Mouse (Mus musculus) stomach, embryonic 16.5 days (tissue): ENCODE measurements around the gene Adamts17. TPM values are rescaled to one million over a fixed set of nuclear protein-coding genes. Genes with fewer than 3 reads are reported as not detected.

Experiments used
- ATAC-seq: fragments of 200-750 bp; cut with Nextera tagmentation; 2 replicates; pipeline ENCODE4 v1.8.0; 2017; ENCODE audit warnings: moderate number of reproducible peaks, moderate TSS enrichment; ENCODE audit not compliant: insufficient read depth, low FRiP score
- H3K27ac ChIP-seq: fragments of 300-500 bp; sonication (generic); 2 replicates; pipeline ENCODE4 v1.5.1; 2014; ENCODE audit warnings: low read length
- H3K27me3 ChIP-seq: fragments of 300-500 bp; sonication (generic); 2 replicates; pipeline ENCODE4 v1.6.1; 2014; ENCODE audit warnings: low read length, control low read depth, mixed read lengths; ENCODE audit not compliant: control insufficient read depth, insufficient read depth
- H3K36me3 ChIP-seq: fragments of 300-500 bp; sonication (generic); 2 replicates; pipeline ENCODE4 v1.6.1; 2014; ENCODE audit warnings: low read length; ENCODE audit not compliant: control insufficient read depth, insufficient read depth
- H3K4me1 ChIP-seq: fragments of 300-500 bp; sonication (generic); 2 replicates; pipeline ENCODE4 v1.6.1; 2014; ENCODE audit warnings: low read length, control low read depth, mixed read lengths; ENCODE audit not compliant: control insufficient read depth, insufficient read depth
- H3K4me2 ChIP-seq: fragments of 300-500 bp; sonication (generic); 2 replicates; pipeline ENCODE4 v1.6.1; 2014; ENCODE audit warnings: low read depth, low read length, mixed read lengths
- H3K4me3 ChIP-seq: fragments of 300-500 bp; sonication (generic); replicated peaks from 2 replicates; pipeline ENCODE4 v1.5.1; 2014; ENCODE audit warnings: mild to moderate bottlenecking, low read length
- H3K9ac ChIP-seq: fragments of 300-500 bp; sonication (generic); 2 replicates; pipeline ENCODE4 v1.6.1; 2014; ENCODE audit warnings: low read length
- H3K9me3 ChIP-seq: fragments of 300-500 bp; sonication (generic); replicated peaks from 2 replicates; pipeline ENCODE4 v1.6.1; 2016; ENCODE audit warnings: low read length, control low read depth; ENCODE audit not compliant: control insufficient read depth
- WGBS: fragments of 180-500 bp; shearing (Covaris S2); extraction: QIAGEN DNeasy Blood & Tissue Kit; methylation state at CpG from one replicate; pipeline ENCODE4 v1.1.7; 2014; 5-methylcytosine and 5-hydroxymethylcytosine counted together
- polyA plus RNA-seq: library from polyadenylated mRNA; unstranded; fragments of >200 nt; fragmentation: Nextera tagmentation; extraction: Ambion mirVana; gene quantifications from 2 replicates; pipeline ENCODE4 v1.2.1, GENCODE M21; 2015

The Adamts17 gene
- polyA plus RNA-seq, 1 experiment from 2014 or later = 5.3 TPM

DNA sequence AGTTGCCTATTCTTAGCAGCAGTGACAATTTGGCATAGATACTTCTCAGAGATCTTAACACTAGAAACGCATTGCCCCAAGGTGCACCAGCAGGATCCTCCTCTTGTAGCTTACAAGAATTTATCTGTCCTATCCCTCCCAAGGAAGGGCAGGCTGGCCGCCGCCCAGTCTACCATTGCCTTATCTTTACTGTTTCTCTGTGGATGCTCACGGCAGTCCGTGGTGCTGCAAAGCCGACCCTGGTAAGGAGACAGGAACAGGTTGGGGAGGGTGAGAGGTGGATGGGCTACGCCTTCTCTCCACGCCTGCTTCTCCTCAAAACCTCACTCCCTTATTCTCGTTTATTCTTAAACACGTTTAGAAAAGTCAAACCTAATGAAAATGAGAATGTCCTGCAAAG lies 195.7 kb downstream of the Adamts17 start:
- Histone ChIP-seq H3K4me3 (no peak overlapping the region), H3K36me3 (no peaks in the 10 kb centered on the region), H3K9ac (no peak overlapping the region), H3K4me1 (peaks cover 5% of the 10 kb centered on the region; the same call in 1 of the 2 replicates), H3K9me3 (no peaks in the 10 kb centered on the region), H3K4me2 (no peak overlapping the region), H3K27me3 (no peaks in the 10 kb centered on the region), H3K27ac (no peak overlapping the region)
- WGBS = 75% methylated on average over 10 of the region's 10 CpGs
- ATAC-seq = no peak

DNA sequence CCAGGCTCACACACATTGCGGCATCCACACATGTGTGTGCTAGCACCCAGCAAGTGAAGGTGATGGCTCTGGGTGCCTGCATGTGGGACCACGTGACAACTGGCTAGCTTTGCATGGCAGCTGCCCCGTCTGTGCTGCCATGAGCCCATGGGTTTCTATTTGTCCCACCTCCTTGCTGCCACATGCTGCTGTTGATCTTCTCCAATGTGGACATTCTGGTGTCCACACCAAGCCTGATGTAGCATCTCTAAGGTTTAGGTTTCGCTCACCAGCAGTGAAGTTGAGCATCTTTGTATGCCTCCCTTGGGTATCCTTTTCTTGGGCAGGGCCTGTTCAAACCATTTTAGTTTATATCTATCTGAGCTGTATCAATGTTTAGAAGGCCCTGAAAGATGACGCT lies 196.1 kb downstream of the Adamts17 start:
- Histone ChIP-seq H3K36me3 (no peaks in the 10 kb centered on the region), H3K4me3 (no peak overlapping the region), H3K9me3 (no peaks in the 10 kb centered on the region), H3K27me3 (no peaks in the 10 kb centered on the region), H3K4me2 (no peak overlapping the region), H3K27ac (no peak overlapping the region), H3K9ac (no peak overlapping the region), H3K4me1 (peaks cover 5% of the 10 kb centered on the region; the same call in 1 of the 2 replicates)
- WGBS = 91% methylated on average over 5 of the region's 5 CpGs
- ATAC-seq = no peak

DNA sequence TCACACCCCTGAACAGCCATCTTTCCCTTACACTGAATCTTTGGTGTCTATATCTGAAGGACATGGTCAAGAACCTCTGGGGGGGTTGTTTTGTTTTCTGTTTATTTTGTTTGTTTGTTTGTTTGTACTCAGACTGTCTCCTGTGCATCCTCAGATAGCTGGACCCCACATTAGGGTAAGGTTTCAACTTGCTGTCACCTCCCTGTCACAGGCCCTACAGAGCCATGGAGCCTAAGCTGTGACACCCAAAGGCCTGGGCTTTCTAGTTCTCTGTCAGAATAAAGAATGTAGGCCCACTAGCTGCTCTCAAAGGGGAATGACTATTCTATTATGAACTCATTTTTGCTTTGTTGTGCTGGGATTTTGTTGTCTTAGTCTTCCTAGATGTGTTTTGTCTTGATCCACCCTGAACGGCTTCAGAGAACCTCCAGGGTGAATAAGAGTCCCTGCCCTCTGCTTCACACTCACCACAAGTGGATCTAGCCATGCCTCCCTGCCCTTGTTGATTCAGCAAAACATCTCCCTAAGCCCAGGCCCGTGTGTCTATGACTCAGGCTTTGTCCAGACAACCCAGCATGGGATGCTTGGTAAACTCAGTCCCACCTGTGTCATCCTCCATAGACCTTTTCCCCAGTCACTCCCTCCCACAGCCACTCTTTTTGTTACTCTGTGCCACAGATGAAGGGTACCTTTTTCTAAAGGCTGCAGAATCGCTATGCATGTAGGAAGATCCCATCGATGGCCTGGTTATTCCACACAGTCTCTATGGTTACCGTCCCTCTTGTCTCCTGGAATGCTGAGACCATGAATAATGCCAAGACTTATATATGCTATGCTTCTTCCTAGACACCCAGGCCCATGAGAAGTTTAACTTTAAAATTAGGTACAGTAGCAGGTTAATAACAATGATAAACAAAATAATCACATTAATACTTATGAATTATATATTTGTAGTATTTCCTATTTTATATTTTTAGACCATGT lies 197.3 kb downstream of the Adamts17 start:
- Histone ChIP-seq H3K27me3 (no peaks in the 10 kb centered on the region), H3K9ac (no peak overlapping the region), H3K9me3 (no peaks in the 10 kb centered on the region), H3K27ac (no peak overlapping the region), H3K4me3 (no peak overlapping the region), H3K4me1 (peaks cover 5% of the 10 kb centered on the region; the same call in 1 of the 2 replicates), H3K36me3 (no peaks in the 10 kb centered on the region), H3K4me2 (no peak overlapping the region)
- ATAC-seq = no peak
- 79% methylated on average over 5 of the region's 5 CpGs for WGBS

DNA sequence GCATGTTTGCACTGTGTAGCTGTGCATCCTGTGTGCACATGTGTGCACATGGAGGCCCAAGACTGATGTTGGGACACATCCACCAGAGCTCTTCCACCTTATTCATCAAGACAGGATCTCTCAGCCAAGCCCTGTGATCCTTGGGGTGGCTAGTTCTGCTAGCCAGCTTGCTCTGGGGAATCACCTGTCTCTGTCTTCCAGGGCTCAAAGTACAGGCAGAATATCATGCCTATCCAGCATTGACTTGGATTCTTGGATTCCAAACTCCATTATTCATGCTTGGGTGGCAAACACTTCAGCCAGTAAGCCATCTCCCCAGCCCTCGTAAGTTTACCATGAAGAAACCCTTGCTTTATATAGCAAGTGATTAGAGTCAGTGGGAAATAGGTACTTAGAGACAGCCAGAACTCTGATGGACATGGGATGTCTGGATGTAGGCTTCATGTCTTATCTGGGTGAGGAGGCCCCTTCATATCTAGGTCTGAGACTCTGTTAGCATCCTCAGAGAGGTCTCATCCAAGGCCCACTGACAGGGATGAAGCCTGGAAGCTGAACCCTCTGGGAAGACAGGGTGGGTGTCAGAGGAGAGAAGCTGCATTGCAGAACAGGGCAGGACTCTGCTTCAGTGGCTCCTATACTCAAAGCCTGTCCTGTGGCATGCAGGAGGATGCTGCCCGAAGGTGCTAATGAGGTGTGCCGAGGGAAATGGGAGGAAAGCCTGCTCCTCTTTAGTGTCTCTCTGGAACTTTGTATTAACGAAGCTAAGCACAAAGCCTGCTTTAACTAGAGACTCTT lies 198.4 kb downstream of the Adamts17 start:
- H3K4me3 ChIP-seq = no peak overlapping the region
- H3K4me1 ChIP-seq = peaks cover 5% of the 10 kb centered on the region; the same call in 1 of the 2 replicates
- no peak for ATAC-seq
- H3K27ac ChIP-seq = no peak overlapping the region
- H3K4me2 ChIP-seq = no peak overlapping the region
- WGBS = 78% methylated on average over 4 of the region's 4 CpGs
- no peak overlapping the region for H3K9ac ChIP-seq
- no peaks in the 10 kb centered on the region for H3K27me3 ChIP-seq
- H3K9me3 ChIP-seq = no peaks in the 10 kb centered on the region
- H3K36me3 ChIP-seq = no peaks in the 10 kb centered on the region

DNA sequence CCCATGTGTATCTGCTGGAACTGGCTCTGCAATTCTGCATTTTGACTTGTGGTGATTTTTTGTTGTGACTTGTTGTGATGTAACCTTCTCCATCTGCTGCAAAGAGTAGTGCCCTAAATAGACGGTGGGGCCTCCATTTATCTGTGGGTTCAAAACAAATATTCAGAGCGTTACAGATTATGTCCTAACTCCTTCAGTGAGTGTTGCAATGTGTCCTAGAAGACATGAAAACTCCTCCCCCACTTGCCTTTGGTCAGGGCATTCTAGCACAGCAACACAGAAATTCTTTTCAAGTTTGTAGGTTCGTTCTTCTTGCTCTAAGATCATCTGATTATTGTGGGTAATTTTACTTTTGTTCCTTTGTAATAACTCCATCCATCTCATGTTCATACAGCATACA lies 199.6 kb downstream of the Adamts17 start:
- Histone ChIP-seq H3K27ac (no peak overlapping the region), H3K4me1 (peaks cover 5% of the 10 kb centered on the region; the same call in 1 of the 2 replicates), H3K4me2 (no peak overlapping the region), H3K9ac (no peak overlapping the region), H3K36me3 (no peaks in the 10 kb centered on the region), H3K27me3 (no peaks in the 10 kb centered on the region), H3K9me3 (no peaks in the 10 kb centered on the region), H3K4me3 (no peak overlapping the region)
- WGBS = 43% methylated on average over 3 of the region's 3 CpGs
- ATAC-seq = no peak

DNA sequence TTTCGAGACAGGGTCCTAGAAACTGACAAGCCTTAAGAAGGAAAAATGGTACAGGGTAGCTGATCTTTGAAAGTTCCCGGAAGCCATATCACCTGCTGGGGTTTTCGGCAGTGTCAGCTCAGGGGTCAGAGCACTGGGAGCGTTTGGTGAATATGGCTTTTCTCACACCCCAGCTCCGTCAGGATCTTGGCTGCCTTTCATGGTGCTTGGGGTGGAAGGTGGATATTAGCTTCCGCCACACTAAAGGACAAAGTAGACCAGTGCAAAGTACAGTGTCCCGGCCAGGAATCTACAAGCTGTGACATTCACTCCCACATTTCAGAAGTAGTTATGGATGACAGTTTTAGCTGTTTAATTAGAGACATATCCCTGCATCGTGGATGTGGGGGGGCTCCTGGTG lies 200.3 kb downstream of the Adamts17 start:
- H3K4me3 ChIP-seq = no peak overlapping the region
- H3K27ac ChIP-seq = no peak overlapping the region
- H3K4me2 ChIP-seq = no peak overlapping the region
- H3K9ac ChIP-seq = no peak overlapping the region
- H3K27me3 ChIP-seq = no peaks in the 10 kb centered on the region
- WGBS = 52% methylated on average over 8 of the region's 8 CpGs
- H3K36me3 ChIP-seq = no peaks in the 10 kb centered on the region
- H3K9me3 ChIP-seq = no peaks in the 10 kb centered on the region
- H3K4me1 ChIP-seq = peaks cover 1% of the 10 kb centered on the region; the same call in 1 of the 2 replicates
- no peak for ATAC-seq

DNA sequence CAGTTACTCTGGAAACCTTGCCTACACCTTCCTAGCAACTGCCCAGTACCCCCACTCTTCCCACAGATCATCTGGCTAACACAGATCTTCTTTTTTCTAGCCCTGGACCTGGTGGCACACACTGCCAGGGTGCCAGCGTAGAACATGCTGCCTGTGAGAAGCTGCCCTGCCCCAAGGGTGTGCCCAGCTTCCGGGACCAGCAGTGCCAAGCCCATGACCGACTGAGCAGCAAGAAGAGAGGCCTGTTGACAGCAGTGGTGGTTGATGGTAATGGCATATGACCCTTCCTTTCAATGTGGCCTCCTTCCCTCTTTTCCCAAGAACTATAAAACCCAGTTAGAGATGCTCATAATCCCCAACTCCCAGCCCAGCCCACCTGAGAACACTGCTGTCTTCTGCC lies 202.2 kb downstream of the Adamts17 start:
- no peaks in the 10 kb centered on the region for H3K36me3 ChIP-seq
- ATAC-seq = no peak
- H3K9ac ChIP-seq = no peak overlapping the region
- no peak overlapping the region for H3K4me3 ChIP-seq
- H3K4me1 ChIP-seq = no peaks in the 10 kb centered on the region
- 85% methylated on average over 3 of the region's 3 CpGs for WGBS
- no peaks in the 10 kb centered on the region for H3K9me3 ChIP-seq
- no peaks in the 10 kb centered on the region for H3K27me3 ChIP-seq
- H3K27ac ChIP-seq = no peak overlapping the region
- no peak overlapping the region for H3K4me2 ChIP-seq

DNA sequence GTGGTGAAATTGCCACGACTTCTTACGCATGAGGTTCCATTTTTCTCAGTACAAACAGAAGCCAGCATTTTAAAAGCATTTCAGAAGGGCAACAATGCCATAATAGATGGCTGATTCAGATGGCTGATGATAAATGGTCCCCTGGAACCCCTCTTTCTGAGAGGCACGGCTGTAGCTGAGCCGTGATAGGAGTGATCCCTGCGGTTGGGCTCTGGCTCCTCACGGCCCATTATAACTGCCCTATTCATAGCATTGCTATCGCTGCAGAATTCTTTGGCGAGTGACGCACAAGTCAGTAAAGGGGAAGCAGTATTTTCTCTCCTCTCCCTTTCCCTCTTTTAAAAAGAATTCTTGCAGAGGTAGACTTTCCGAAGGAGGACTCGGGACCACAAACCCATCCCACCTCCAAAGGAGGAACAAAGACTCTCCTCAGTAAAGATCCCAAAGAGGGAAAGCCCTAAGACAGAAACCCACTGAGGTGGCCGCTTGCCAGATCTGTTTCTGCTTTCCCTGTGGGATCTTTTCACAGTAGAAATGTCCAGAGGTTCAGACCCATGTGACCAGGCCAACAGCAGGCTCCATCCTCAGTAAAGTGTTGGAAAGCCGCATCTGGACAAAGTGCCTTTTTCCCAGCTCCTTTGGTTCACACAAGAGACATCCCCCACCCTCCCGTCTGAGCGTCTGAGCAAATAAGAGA lies 204.7 kb downstream of the Adamts17 start:
- no peaks in the 10 kb centered on the region for H3K36me3 ChIP-seq
- H3K4me1 ChIP-seq = no peaks in the 10 kb centered on the region
- no peak overlapping the region for H3K4me2 ChIP-seq
- no peak overlapping the region for H3K27ac ChIP-seq
- H3K9me3 ChIP-seq = no peaks in the 10 kb centered on the region
- ATAC-seq = no peak
- H3K27me3 ChIP-seq = no peaks in the 10 kb centered on the region
- H3K4me3 ChIP-seq = no peak overlapping the region
- no peak overlapping the region for H3K9ac ChIP-seq
- WGBS = 81% methylated on average over 15 of the region's 15 CpGs
